Mouse (Mus musculus) layer of hippocampus, postnatal 10 days (tissue): ENCODE data around the gene Etfa. TPM values are rescaled to one million over a fixed set of nuclear protein-coding genes. Genes with fewer than 3 reads are reported as not detected.
A peak's percentile ranks its signal among the peaks of the same experiment; 100 is the strongest.

Source experiments
- DNase-seq, 2 experiments: peaks; one replicate each; pipeline ENCODE4 v3.0.0; 2021; ENCODE audit warnings: low spot score in 2 of 2
- long read RNA-seq: library from polyadenylated mRNA; stranded (forward); transcript quantifications from one replicate; pipeline ENCODE4 v2.0.0, GENCODE M21; 2023
- total RNA-seq, 2 experiments: library from RNA; stranded (reverse); gene quantifications; 2 replicates each; pipeline ENCODE4 v1.2.3; 2021

Gene Etfa
- total RNA-seq: 10 to 100 TPM; 53.2 to 54.7 TPM
- long read RNA-seq, transcript Etfa-201 (12 exons, 1,392 nt): major isoform, 71 of 81 reads
- long read RNA-seq, partial matches to known transcripts: 6 of 81 reads
- long read RNA-seq, other reads (novel, unspliced or antisense): 4 of 81 reads

GRCm38 (mm10) chr9:55512027-55512543, at the start of gene Etfa:
Gene Etfa, minus strand, starts transcription at chr9:55512243.
- peak; percentile 87 to 92 for DNase-seq

GRCm38 (mm10) chr9:55560960-55561359, 48.9 kb upstream of the Etfa start:
- DNase-seq: no peak

GRCm38 (mm10) chr9:55554986-55555385, 42.9 kb upstream of the Etfa start:
- no peak for DNase-seq

GRCm38 (mm10) chr9:55549302-55549890, 37.4 kb upstream of the Etfa start:
- DNase-seq: no peak

- no peak for DNase-seq
Measured at GRCm38 (mm10) chr9:55548871-55549270, 36.8 kb upstream of the Etfa start.

DNA sequence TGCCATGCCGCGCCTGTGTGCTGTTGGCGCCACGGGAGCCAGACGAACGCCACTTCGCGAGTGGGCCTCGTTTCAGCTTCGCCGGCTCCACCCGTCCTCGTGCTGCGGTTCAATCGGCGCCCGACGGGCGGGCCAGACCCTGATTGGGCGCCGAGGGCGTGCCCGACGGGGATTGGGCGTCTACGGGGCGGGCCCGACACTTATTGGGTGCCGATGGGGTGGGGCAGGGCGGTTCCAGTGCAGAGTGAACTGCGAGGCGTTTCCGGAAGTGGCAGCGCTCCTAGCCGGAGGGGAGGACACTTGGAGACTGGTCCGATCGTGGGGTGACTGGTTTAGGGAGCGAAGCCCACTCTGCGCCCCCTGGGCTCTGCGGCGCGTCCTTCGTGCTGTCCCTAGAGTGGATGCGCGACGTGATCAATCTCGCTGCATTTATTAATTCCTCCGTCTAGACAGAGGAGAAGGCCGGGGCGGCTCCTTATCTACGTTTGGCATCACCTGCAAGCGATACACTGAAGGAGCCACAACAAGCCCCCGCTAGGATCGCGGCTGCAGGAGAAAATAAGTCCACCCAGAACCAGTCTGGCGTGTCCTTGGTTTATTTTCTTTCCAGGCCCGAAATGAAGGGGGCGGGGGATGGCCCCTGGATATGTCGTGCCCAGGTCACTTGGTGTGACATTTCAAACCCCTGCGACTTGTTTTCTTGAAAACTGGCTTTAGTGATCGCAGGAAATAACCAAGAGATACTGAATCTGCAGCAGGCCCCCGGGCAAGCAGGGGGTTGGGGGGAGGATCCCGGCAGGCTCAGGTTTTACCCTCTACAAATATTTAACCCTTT, 34.4 kb upstream of the Etfa start:
- DNase-seq: peak in 1 of 2 experiments; percentile 35

GRCm38 (mm10) chr9:55545556-55546175, 33.6 kb upstream of the Etfa start:
- peak; percentile 14 to 26 for DNase-seq

DNA sequence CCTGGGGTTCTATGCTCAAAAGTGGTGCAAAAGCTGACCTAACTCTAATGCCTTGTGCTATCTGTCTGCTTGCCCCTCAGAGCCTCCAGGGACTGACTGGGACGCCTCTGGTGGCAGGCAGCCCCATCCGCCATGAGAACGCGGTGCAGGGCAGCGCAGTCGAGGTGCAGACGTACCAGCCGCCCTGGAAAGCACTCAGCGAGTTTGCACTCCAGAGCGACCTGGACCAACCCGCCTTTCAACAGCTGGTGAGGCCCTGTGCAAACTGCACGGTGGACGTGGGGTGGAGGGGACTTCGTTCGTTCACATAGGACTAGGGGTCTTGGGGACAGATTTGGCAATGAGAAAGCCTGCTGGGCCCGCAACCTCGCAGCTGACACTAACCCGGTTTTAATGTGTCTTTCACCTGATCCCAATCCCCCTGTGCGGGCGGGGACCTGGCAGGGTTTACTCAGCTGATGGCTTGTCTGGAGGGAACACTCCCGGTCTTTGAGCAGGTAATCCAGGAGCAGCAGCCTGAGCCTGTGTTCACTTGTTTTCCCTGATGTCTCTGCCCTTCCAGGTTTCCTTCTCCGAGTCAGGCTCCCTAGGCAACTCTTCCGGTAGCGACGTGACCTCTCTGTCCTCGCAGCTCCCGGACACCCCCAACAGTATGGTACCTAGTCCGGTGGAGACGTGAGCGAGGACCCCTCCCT, 33.0 kb upstream of the Etfa start:
- peak; percentile 43 to 51 for DNase-seq

- peak; percentile 57 to 61 for DNase-seq
Measured at GRCm38 (mm10) chr9:55543703-55544401, 31.8 kb upstream of the Etfa start.

GRCm38 (mm10) chr9:55543336-55543702, 31.3 kb upstream of the Etfa start:
- peak; percentile 19 to 36 for DNase-seq

DNA sequence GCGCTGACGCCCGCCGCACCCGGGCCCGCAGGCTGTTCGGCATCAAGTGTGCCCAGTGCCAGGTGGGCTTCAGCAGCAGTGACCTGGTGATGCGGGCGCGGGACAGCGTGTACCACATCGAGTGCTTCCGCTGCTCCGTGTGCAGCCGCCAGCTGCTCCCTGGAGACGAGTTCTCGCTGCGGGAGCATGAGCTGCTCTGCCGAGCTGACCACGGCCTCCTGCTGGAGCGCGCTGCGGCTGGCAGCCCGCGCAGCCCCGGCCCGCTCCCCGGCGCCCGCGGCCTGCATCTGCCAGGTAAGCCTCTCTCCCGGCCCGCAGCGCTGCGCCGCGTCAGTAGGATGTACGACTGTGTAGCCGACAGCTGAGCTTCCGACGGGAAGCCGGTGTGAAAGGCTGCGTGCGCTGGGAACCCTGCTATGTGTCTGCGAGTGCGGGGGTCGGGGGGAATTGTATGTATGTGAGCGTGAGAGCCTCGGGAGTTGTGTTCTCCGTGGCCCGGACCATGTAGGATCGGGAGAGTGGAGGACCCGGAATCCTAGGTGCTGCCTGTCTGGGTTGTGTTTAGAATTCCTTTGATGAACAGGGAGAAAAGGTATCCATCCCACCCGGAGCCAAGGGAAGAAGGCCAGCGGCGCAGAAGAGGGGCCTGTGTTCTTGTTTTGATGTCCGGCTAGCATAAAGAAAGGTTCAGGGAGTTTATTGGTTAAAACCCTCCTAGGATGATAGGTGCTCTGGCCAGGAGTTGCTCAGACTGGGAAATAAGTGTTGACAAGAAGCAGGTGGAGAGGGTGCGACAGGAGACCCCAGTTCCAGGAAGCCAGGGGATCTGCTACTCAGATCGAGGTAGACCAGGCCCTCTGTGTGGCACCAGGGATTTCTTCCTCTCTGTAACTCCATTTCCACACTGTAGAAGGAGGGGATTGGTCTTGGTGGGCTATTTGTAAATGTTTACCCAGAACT, 30.6 kb upstream of the Etfa start:
- no peak for DNase-seq

DNA sequence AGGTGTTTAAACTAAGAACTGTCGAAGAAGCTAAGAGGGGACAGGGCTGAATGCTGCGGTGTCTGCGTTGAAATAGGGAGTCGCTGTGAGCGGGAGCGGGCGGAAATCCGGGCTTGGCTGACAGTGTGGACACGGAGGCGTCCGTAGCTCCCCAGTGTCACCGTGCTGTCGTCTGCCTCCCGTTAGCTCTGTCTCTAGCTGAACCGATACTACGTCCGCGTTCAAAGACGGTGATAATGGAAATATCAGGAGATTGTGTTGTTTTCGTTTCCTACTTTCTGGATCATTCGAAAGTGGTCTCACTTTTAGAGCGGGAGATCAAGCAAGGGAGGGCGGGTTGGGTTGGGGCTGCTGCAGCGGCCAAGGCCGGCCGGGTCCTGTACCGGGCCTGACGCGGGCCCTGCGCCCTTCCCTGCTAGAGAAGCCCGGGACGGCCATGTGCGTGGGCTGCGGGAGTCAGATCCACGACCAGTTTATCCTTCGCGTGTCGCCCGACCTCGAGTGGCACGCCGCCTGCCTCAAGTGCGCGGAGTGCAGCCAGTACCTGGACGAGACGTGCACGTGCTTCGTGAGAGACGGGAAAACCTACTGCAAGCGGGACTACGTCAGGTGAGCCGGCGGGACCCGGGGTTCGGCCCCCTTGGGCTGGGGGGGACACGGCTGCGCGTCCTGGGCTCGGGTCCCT, 29.8 kb upstream of the Etfa start:
- peak; percentile 21 to 38 for DNase-seq

DNA sequence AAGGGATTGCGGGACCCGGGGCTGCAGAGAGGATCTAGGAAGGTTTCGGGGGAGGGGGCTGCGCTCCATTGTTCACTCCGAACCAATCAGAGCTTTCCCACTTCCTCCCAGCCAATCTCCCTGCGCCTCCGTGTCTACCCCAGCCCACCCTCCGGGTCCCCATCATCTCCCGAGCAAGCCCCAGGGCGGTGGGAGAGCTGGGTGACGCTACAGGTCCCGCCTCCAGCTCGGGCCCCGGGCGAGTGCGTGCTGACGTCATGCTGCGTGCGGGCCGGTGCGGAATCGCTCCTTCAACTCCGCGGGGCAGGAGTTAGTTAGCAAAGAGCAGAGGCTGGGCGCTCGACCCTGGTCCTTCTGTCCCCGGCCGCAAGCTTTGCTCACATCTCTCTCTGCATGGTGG, 28.8 kb upstream of the Etfa start:
- peak; percentile 58 to 73 for DNase-seq

DNA sequence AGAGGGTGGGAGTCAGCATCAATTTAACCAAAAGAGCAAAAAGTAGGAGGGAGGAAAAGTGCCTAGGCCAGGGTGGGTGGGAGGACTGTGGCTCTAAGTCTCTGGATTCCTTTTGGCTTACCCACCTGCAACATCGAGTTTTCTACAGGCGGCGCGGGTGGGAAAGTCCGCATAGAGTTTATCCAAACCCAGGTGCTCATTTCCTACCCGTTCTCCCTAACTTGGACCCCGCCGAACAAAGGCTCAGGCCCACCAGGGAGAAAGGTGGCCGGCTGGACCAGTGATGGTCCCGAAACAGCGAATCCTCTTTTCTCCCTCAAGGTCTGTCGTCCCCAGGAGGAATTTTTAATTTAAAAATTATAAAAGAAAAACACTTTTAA, 28.3 kb upstream of the Etfa start:
- DNase-seq: peak in 1 of 2 experiments; percentile 22

GRCm38 (mm10) chr9:55539661-55540390, 27.8 kb upstream of the Etfa start:
- DNase-seq: peak; percentile 14 to 20

- DNase-seq: no peak
Measured at GRCm38 (mm10) chr9:55539006-55539405, 27.0 kb upstream of the Etfa start.

GRCm38 (mm10) chr9:55538377-55538776, 26.3 kb upstream of the Etfa start, which contains the start of gene Isl2:
Gene Isl2, plus strand, starts transcription at chr9:55538672.
- no peak for DNase-seq

- peak; percentile 78 to 81 for DNase-seq
Measured at GRCm38 (mm10) chr9:55535907-55536306, 23.9 kb upstream of the Etfa start.
